Mouse (Mus musculus): ENCODE measurements around the gene Gm5129. TPM values are rescaled to one million over a fixed set of nuclear protein-coding genes. Genes with fewer than 3 reads are reported as not detected.
"Not testable (repeated sequence)": the region's sequence is repeated elsewhere in the genome, so short reads cannot be mapped to it uniquely, and the experiment has no call there.

The Gm5129 gene
- polyA plus RNA-seq (2015; fragmentation: Nextera tagmentation; extraction: Ambion mirVana): not detected in 2 replicates

DNA sequence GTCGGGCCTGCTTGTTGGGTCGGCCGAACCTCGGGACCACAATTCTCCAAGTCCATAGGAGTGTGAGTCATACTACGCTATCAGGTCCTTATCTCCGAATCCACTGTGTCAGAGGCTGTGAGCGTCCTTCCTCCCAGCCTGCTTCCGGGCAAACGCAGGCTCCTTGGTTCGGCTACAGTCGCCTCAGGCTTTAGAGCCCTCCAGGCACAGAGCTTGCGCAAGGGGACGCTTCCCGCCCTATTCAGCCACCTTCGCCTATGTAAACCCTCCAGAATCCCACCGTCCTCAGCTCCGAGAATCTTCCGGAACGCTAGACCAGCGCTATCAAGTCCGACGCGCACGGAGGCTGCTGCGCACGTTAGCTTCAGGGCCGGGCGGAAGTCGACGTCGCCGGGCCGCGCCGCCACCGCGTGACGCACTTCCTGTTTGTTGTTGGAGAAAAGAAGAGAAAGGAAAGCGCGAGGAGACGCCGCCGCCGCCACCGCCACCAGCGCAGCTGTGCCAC, at the start of gene Gm5129, which contains the start of gene Dnajb6:
TSS of gene Gm5129 (minus strand) at position 380 of the 505 bp plus-strand sequence.
TSS of gene Dnajb6 (plus strand) at position 132 of the 505 bp plus-strand sequence.
- peak; percentile 98 for ATAC-seq
- Histone ChIP-seq H3K4me3 (replicated peaks) (peak within 1 kb of the TSS; percentile 77), H3K4me2 (replicated peaks) (peak within 1 kb of the TSS; percentile 71), H3K9ac (replicated peaks) (peak within 1 kb of the TSS; percentile 89), H3K4me1 (replicated peaks) (peaks cover 39% of the 10 kb centered on the region), H3K36me3 (no peaks in the 10 kb centered on the region), H3K27ac (peak within 1 kb of the TSS; percentile 92), H3K27me3 (no peaks in the 10 kb centered on the region), H3K9me3 (no peaks in the 10 kb centered on the region)
- under 1% methylated on average over 46 of the region's 46 CpGs for WGBS

DNA sequence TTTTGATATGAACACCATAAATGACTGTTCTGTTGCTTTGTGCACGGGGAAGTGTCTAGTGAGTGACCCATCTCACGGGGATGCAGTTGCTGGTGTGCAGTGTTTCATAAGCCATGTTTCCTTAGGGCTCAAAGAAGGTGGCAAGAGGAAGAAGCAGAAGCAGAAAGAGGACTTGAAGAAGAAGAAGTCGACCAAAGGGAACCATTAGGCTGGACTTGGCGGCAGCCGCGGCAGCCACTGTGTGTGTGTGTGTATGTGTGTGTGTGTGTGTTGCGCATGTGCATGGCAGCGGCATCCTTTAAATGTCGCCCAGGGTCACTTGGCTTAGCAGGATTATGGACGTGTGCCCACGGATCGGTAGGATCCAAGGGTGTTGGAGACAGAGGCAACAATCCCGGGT, 49.2 kb upstream of the Gm5129 start:
- H3K4me1 ChIP-seq (replicated peaks); H3K27ac ChIP-seq; H3K4me3 ChIP-seq (replicated peaks); H3K9ac ChIP-seq (replicated peaks); ATAC-seq; H3K9me3 ChIP-seq; H3K4me2 ChIP-seq (replicated peaks); H3K27me3 ChIP-seq: not testable (repeated sequence)
- WGBS: 92% methylated on average over 10 of the region's 13 CpGs
- H3K36me3 ChIP-seq: peaks cover 17% of the 10 kb centered on the region

DNA sequence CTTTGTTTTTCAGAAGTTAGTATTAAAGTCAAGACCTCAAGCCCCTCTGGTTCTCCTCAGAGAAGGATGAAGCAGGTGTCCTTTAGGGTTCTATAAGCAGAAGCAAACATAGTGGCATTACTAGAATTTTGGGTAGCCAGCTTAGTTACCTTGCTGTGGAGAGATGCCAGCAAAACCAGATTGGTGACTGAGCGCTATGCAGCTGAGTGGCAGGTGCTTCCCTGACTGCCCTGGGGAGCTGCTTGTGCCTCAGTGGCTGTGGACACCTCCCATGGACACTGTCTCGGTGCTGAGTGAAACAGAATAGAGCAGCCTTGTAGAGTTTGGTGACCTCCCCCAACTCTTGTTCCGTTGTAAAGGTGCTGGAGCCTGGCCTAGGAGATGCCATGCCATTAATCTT, 46.5 kb upstream of the Gm5129 start:
- Histone ChIP-seq H3K4me3 (replicated peaks) (no peak overlapping the region), H3K4me2 (replicated peaks) (no peak overlapping the region), H3K9ac (replicated peaks) (no peak overlapping the region), H3K27ac (no peak overlapping the region), H3K36me3 (peaks cover 37% of the 10 kb centered on the region), H3K9me3 (no peaks in the 10 kb centered on the region), H3K27me3 (no peaks in the 10 kb centered on the region), H3K4me1 (replicated peaks) (no peaks in the 10 kb centered on the region)
- 97% methylated on average over 3 of the region's 3 CpGs for WGBS
- no peak for ATAC-seq

DNA sequence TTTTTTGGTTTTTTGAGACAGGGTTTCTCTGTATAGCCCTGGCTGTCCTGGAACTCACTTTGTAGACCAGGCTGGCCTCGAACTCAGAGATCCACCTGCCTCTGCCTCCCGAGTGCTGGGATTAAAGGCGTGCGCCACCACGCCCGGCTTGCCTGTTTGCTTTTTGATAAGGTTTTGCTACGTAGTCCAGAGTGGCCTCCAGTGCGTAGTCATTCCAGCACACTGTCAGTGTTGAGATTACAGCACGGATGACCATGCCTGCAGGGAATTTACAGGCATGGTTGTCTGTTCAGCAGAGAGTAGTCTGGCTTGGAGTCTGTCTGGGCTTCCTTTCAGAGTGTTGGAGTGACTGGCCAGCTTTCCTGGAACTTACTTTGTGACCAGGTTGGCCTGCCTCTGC, 44.0 kb upstream of the Gm5129 start:
- not testable (repeated sequence) for H3K4me1 ChIP-seq (replicated peaks); H3K4me3 ChIP-seq (replicated peaks); H3K9ac ChIP-seq (replicated peaks); ATAC-seq; H3K27ac ChIP-seq; H3K27me3 ChIP-seq; H3K4me2 ChIP-seq (replicated peaks); H3K9me3 ChIP-seq
- peaks cover 48% of the 10 kb centered on the region for H3K36me3 ChIP-seq
- 95% methylated on average over 9 of the region's 9 CpGs for WGBS

DNA sequence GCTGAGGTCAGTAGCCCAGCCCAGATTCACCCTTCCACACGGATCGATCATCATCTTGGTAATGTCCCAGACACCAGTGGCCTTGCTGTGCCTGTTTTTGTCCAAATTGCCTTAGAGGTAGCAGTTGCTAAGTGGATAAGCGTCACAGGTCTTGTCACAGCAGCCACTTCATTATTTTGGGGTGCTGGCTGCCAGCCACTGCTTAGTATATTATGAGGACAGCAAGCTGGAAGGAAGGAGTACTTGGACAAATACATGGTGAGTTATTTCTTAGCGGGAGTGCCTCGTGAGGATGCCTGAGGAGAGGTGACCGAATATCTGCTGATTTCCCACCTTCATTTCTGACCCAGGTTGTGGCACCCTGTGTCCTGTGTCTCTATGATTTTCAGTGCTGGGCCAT, 42.3 kb upstream of the Gm5129 start:
- Histone ChIP-seq H3K27ac (no peak overlapping the region), H3K4me1 (replicated peaks) (no peaks in the 10 kb centered on the region), H3K36me3 (peaks cover 56% of the 10 kb centered on the region)

DNA sequence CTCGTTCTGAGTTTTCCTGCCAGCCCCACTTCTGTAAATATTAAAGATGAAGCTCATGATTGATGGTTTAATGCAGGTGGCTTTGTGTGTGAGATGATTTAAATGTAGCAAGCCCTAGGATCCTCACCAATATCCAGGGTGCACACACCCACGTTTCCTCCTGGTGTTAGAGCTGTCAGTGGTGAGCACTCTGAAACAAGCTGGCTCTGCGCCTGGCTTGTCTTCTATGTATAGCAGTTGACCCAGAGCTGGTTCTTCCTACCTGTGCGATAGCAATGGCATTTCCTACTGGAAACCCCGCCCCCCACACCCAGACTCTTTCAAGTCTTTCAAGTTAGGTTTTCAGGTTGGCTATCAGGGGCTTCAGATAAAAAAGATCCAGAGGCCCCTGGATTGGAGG, 39.7 kb upstream of the Gm5129 start:
- Histone ChIP-seq H3K27ac (no peak overlapping the region), H3K4me3 (replicated peaks) (no peak overlapping the region), H3K9me3 (no peaks in the 10 kb centered on the region), H3K27me3 (no peaks in the 10 kb centered on the region), H3K9ac (replicated peaks) (no peak overlapping the region), H3K36me3 (peaks cover 53% of the 10 kb centered on the region), H3K4me1 (replicated peaks) (no peaks in the 10 kb centered on the region), H3K4me2 (replicated peaks) (no peak overlapping the region)
- no peak for ATAC-seq
- 94% methylated on average over 5 of the region's 5 CpGs for WGBS

More for the DNA sequence above, 42.3 kb upstream of the Gm5129 start:
- ATAC-seq: no peak
- Histone ChIP-seq H3K9ac (replicated peaks) (no peak overlapping the region), H3K9me3 (no peaks in the 10 kb centered on the region), H3K4me3 (replicated peaks) (no peak overlapping the region), H3K4me2 (replicated peaks) (no peak overlapping the region), H3K27me3 (no peaks in the 10 kb centered on the region)
- WGBS: 97% methylated on average over 6 of the region's 6 CpGs

DNA sequence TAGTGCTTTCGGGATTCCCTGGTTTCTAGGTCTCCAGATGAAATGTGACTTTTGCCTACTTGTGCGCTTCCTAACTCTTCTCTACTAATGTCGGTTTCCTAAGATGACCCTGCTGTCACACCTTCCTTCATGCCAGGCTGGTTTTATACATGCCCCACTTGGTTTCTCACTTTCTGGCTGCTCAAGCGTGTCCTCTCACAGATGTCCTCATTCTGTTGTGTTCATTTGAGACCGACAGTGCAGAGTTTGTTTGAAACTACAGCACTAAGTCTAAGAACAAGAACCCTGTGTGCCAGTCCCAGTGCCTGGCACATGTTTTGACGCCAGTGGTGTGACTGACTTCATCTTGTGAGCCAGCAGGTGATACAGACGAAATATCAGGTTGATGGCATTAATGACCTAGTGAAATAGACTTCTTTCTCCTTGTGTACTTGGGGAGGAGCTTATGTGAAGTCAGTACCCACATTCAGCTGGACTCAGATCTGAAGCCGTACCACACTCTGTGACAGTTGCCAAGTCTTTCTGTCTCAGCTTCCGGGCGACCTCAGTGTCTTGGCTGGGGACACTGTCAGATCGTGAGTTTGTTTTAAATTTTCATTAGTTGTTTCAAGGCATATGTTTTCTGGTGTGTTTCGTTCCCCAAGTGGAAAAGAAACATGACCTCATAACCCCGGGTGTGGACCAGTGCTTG, 37.9 kb upstream of the Gm5129 start:
- H3K36me3 ChIP-seq: peaks cover 47% of the 10 kb centered on the region
- no peak overlapping the region for H3K9ac ChIP-seq (replicated peaks)
- 87% methylated on average over 13 of the region's 13 CpGs for WGBS
- H3K4me2 ChIP-seq (replicated peaks): no peak overlapping the region
- no peaks in the 10 kb centered on the region for H3K27me3 ChIP-seq
- H3K9me3 ChIP-seq: no peaks in the 10 kb centered on the region
- ATAC-seq: no peak
- no peak overlapping the region for H3K27ac ChIP-seq
- H3K4me3 ChIP-seq (replicated peaks): no peak overlapping the region
- H3K4me1 ChIP-seq (replicated peaks): no peaks in the 10 kb centered on the region

DNA sequence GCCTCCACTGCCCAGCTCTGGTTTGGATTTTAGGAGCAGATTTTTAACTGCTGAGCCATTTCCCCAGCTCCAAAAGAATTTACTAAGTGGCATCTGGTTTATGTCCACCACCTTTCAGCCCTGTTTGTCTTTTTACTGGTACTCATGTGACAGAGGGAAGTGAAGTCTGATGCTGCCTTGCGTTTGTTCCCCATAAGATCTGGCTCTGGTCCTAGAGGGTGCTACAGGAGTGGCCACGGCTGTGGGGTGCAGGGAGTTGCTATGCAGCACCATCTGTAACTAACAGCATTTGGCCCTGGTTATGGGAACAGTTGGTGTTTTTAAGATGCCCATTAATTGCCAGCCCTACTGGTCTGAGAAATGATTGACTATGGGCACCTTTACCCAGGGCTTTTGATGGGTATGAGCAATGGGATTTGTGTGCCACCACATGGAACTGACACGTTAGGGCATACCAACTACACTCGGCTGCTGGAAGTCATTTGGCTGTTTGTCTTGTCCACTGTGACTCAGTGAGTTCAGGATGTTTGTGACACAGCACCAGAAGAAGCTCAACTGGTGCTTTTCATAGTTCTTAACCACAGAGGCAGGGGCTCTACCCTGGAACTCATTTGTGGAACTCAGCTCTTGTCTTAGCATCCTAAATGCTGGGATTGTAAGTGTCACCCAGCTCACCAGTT, 37.1 kb upstream of the Gm5129 start:
- no peak overlapping the region for H3K27ac ChIP-seq
- ATAC-seq: no peak
- H3K9me3 ChIP-seq: no peaks in the 10 kb centered on the region
- no peak overlapping the region for H3K4me3 ChIP-seq (replicated peaks)
- H3K4me2 ChIP-seq (replicated peaks): no peak overlapping the region
- H3K9ac ChIP-seq (replicated peaks): no peak overlapping the region
- 87% methylated on average over 4 of the region's 4 CpGs for WGBS
- H3K4me1 ChIP-seq (replicated peaks): no peaks in the 10 kb centered on the region
- no peaks in the 10 kb centered on the region for H3K27me3 ChIP-seq
- peaks cover 46% of the 10 kb centered on the region for H3K36me3 ChIP-seq

DNA sequence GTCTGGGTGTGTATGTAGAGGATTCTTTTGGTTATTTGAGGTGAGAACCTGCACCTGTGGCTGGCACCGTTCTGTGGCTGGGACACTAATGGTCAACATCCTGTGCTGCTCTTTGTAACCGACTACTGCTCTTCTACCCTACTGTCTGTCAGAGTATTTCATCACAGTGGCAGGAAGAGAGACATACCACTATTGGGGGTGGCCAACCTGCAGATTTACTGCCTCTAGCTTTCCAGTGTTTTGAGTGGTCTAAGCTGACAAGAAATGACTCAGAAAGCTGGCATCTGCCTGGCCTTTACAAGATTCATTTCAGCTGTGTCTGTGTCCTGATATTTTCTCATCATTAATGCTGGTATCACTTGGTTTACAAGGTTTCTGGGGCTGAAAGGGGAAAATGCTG, 36.3 kb upstream of the Gm5129 start:
- no peaks in the 10 kb centered on the region for H3K9me3 ChIP-seq
- H3K27me3 ChIP-seq: no peaks in the 10 kb centered on the region
- H3K4me2 ChIP-seq (replicated peaks): no peak overlapping the region
- ATAC-seq: no peak
- no peak overlapping the region for H3K4me3 ChIP-seq (replicated peaks)
- WGBS: 92% methylated on average over 2 of the region's 2 CpGs
- no peak overlapping the region for H3K27ac ChIP-seq
- H3K9ac ChIP-seq (replicated peaks): no peak overlapping the region
- peaks cover 47% of the 10 kb centered on the region for H3K36me3 ChIP-seq
- H3K4me1 ChIP-seq (replicated peaks): no peaks in the 10 kb centered on the region

DNA sequence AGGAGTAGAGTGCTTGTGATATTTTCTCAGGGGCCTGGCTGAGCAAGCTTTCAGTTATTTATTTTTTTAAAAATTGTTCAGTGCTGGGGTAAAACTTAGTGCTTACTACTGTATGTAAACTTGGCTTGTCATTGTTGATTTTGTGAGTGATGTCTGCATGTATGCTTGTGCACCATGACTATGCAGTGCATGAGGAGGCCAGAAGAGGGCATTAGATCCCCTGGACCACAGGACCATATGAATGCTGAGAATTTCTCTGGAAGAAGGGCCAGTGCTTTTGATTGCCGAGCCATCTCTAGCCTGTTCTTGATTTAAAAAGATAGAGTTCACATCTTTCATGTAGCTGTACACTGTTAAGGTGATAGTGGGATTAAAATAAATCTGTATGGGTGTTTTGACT, 35.2 kb upstream of the Gm5129 start:
- Histone ChIP-seq H3K4me3 (replicated peaks) (no peak overlapping the region), H3K4me1 (replicated peaks) (no peaks in the 10 kb centered on the region), H3K9ac (replicated peaks) (no peak overlapping the region), H3K9me3 (no peaks in the 10 kb centered on the region), H3K27ac (no peak overlapping the region), H3K4me2 (replicated peaks) (no peak overlapping the region), H3K36me3 (peaks cover 45% of the 10 kb centered on the region), H3K27me3 (no peaks in the 10 kb centered on the region)
- no peak for ATAC-seq
- 65% methylated on average over 1 of the region's 1 CpGs for WGBS

DNA sequence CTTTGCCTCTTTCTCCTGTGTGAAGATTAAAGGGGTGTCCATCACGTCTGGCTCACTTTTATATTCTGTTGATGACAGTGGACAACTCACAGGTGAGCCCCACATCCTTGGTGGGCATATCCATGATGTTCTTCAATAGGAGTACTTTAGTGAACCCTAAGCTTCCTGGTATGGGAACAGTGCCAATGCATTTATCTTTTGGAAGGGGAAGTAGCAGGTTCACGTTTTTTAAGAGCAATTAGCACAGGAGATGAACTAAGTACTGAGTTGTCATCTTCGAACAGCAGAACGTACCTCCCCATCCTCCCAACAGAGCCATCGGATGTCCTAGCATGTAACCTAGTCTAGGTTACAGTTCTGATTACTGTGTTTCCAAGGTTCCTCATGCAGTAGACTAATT, 23.6 kb upstream of the Gm5129 start:
- Histone ChIP-seq H3K9me3 (no peaks in the 10 kb centered on the region), H3K4me3 (replicated peaks) (no peak overlapping the region), H3K36me3 (peaks cover 68% of the 10 kb centered on the region), H3K4me2 (replicated peaks) (no peak overlapping the region), H3K4me1 (replicated peaks) (no peaks in the 10 kb centered on the region), H3K9ac (replicated peaks) (no peak overlapping the region), H3K27ac (no peak overlapping the region), H3K27me3 (no peaks in the 10 kb centered on the region)
- no peak for ATAC-seq
- WGBS: 90% methylated on average over 5 of the region's 5 CpGs

DNA sequence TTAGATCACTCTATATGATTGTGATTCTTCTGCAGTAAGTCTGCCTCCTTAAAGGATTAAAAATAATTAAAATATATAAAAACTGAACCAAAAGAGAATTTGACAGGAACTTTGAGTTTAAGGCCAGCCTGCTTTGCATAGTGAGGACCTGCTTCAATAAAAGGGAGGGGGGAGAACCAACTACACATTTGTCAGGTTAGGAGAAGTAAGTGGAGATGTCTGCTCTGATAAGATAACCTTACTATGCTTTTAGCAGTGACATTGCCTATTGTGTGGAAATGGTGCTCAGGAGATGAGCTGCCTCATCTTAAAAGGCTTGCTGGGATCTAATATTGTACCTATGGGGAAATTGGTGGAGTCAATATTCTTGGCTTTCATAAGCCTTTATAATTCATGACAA, 17.2 kb upstream of the Gm5129 start:
- H3K27me3 ChIP-seq: no peaks in the 10 kb centered on the region
- ATAC-seq: no peak
- H3K36me3 ChIP-seq: peaks cover 86% of the 10 kb centered on the region
- no peaks in the 10 kb centered on the region for H3K9me3 ChIP-seq
- H3K27ac ChIP-seq: no peak overlapping the region
- no peak overlapping the region for H3K9ac ChIP-seq (replicated peaks)
- H3K4me2 ChIP-seq (replicated peaks): no peak overlapping the region
- H3K4me1 ChIP-seq (replicated peaks): no peaks in the 10 kb centered on the region
- no peak overlapping the region for H3K4me3 ChIP-seq (replicated peaks)

All from midbrain, embryonic 13.5 days (tissue).